Mouse (Mus musculus): Measurements from ENCODE around the gene Olfr661. TPM values are rescaled to one million over a fixed set of nuclear protein-coding genes. Genes with fewer than 3 reads are reported as not detected.

Olfr661 gene
- not detected for polyA plus RNA-seq (2014; fragmentation: Illumina TruSeq; extraction: RNeasy Lipid Tissue Mini Kit (QIAGEN cat#74804); ENCODE audit: insufficient read depth, low read depth, low replicate concordance)

GRCm38 (mm10) chr7:104686201-104686600 is at the start of gene Olfr661:
Gene Olfr661 (plus strand): TSS chr7:104686501.

GRCm38 (mm10) chr7:104646841-104647482 is 39.3 kb upstream of the Olfr661 start, which contains the start of gene Olfr658:
Gene Olfr658 (minus strand): TSS chr7:104647305.

GRCm38 (mm10) chr7:104666453-104666852 is 19.8 kb upstream of the Olfr661 start, which contains the start of gene Olfr659:
Gene Olfr659 (plus strand): TSS chr7:104666753.

Other genes with a start within 250 kb of the Olfr661 start
- gene Trim30a, start 221.3 kb upstream of the Olfr661 start, polyA plus RNA-seq (2014; fragmentation: Illumina TruSeq; extraction: RNeasy Lipid Tissue Mini Kit (QIAGEN cat#74804); ENCODE audit: insufficient read depth, low read depth, low replicate concordance) = 11.2 TPM
- gene Trim30d, start 178.7 kb upstream of the Olfr661 start, polyA plus RNA-seq (2014; fragmentation: Illumina TruSeq; extraction: RNeasy Lipid Tissue Mini Kit (QIAGEN cat#74804); ENCODE audit: insufficient read depth, low read depth, low replicate concordance) = 6.3 TPM
- not detected for gene Olfr651, start 136.4 kb upstream of the Olfr661 start, polyA plus RNA-seq (2014; fragmentation: Illumina TruSeq; extraction: RNeasy Lipid Tissue Mini Kit (QIAGEN cat#74804); ENCODE audit: insufficient read depth, low read depth, low replicate concordance)
- gene Olfr652, start 125.6 kb upstream of the Olfr661 start, polyA plus RNA-seq (2014; fragmentation: Illumina TruSeq; extraction: RNeasy Lipid Tissue Mini Kit (QIAGEN cat#74804); ENCODE audit: insufficient read depth, low read depth, low replicate concordance) = not detected
- gene Olfr653, start 109.2 kb upstream of the Olfr661 start, polyA plus RNA-seq (2014; fragmentation: Illumina TruSeq; extraction: RNeasy Lipid Tissue Mini Kit (QIAGEN cat#74804); ENCODE audit: insufficient read depth, low read depth, low replicate concordance) = not detected
- gene Olfr654, start 99.5 kb upstream of the Olfr661 start, polyA plus RNA-seq (2014; fragmentation: Illumina TruSeq; extraction: RNeasy Lipid Tissue Mini Kit (QIAGEN cat#74804); ENCODE audit: insufficient read depth, low read depth, low replicate concordance) = not detected
- not detected for gene Olfr655, start 84.7 kb upstream of the Olfr661 start, polyA plus RNA-seq (2014; fragmentation: Illumina TruSeq; extraction: RNeasy Lipid Tissue Mini Kit (QIAGEN cat#74804); ENCODE audit: insufficient read depth, low read depth, low replicate concordance)
- gene Olfr656, start 72.5 kb upstream of the Olfr661 start, polyA plus RNA-seq (2014; fragmentation: Illumina TruSeq; extraction: RNeasy Lipid Tissue Mini Kit (QIAGEN cat#74804); ENCODE audit: insufficient read depth, low read depth, low replicate concordance) = not detected
- not detected for gene Olfr657, start 61.7 kb upstream of the Olfr661 start, polyA plus RNA-seq (2014; fragmentation: Illumina TruSeq; extraction: RNeasy Lipid Tissue Mini Kit (QIAGEN cat#74804); ENCODE audit: insufficient read depth, low read depth, low replicate concordance)
- gene Olfr658, start 39.2 kb upstream of the Olfr661 start, polyA plus RNA-seq (2014; fragmentation: Illumina TruSeq; extraction: RNeasy Lipid Tissue Mini Kit (QIAGEN cat#74804); ENCODE audit: insufficient read depth, low read depth, low replicate concordance) = not detected
- gene Olfr659, start 19.7 kb upstream of the Olfr661 start, polyA plus RNA-seq (2014; fragmentation: Illumina TruSeq; extraction: RNeasy Lipid Tissue Mini Kit (QIAGEN cat#74804); ENCODE audit: insufficient read depth, low read depth, low replicate concordance) = not detected
- gene Usp17le, start 91.0 kb downstream of the Olfr661 start, polyA plus RNA-seq (2014; fragmentation: Illumina TruSeq; extraction: RNeasy Lipid Tissue Mini Kit (QIAGEN cat#74804); ENCODE audit: insufficient read depth, low read depth, low replicate concordance) = not detected
- gene Usp17lb, start 156.1 kb downstream of the Olfr661 start, polyA plus RNA-seq (2014; fragmentation: Illumina TruSeq; extraction: RNeasy Lipid Tissue Mini Kit (QIAGEN cat#74804); ENCODE audit: insufficient read depth, low read depth, low replicate concordance) = not detected
- not detected for gene Usp17la, start 170.5 kb downstream of the Olfr661 start, polyA plus RNA-seq (2014; fragmentation: Illumina TruSeq; extraction: RNeasy Lipid Tissue Mini Kit (QIAGEN cat#74804); ENCODE audit: insufficient read depth, low read depth, low replicate concordance)
- not detected for gene Olfr665, start 191.5 kb downstream of the Olfr661 start, polyA plus RNA-seq (2014; fragmentation: Illumina TruSeq; extraction: RNeasy Lipid Tissue Mini Kit (QIAGEN cat#74804); ENCODE audit: insufficient read depth, low read depth, low replicate concordance)
- not detected for gene Olfr666, start 209.5 kb downstream of the Olfr661 start, polyA plus RNA-seq (2014; fragmentation: Illumina TruSeq; extraction: RNeasy Lipid Tissue Mini Kit (QIAGEN cat#74804); ENCODE audit: insufficient read depth, low read depth, low replicate concordance)
- not detected for gene Olfr667, start 235.0 kb downstream of the Olfr661 start, polyA plus RNA-seq (2014; fragmentation: Illumina TruSeq; extraction: RNeasy Lipid Tissue Mini Kit (QIAGEN cat#74804); ENCODE audit: insufficient read depth, low read depth, low replicate concordance)
- not detected for gene Olfr668, start 241.6 kb downstream of the Olfr661 start, polyA plus RNA-seq (2014; fragmentation: Illumina TruSeq; extraction: RNeasy Lipid Tissue Mini Kit (QIAGEN cat#74804); ENCODE audit: insufficient read depth, low read depth, low replicate concordance)
- gene Olfr669, start 247.7 kb downstream of the Olfr661 start, polyA plus RNA-seq (2014; fragmentation: Illumina TruSeq; extraction: RNeasy Lipid Tissue Mini Kit (QIAGEN cat#74804); ENCODE audit: insufficient read depth, low read depth, low replicate concordance) = not detected